Mouse (Mus musculus) CD4-positive, CD25-positive, alpha-beta regulatory T cell, adult 2 months (primary cell): ENCODE results near the gene Mllt10.
"Not testable (repeated sequence)": the region's sequence is repeated elsewhere in the genome, so short reads cannot be mapped to it uniquely, and the experiment has no call there.

Source experiments
- DNase-seq: peaks from one replicate; pipeline ENCODE4 v3.0.0-alpha.2; 2012; ENCODE audit warnings: low read depth, low spot score

The Mllt10 gene

GRCm38 (mm10) chr2:18087695-18088094 is 32.7 kb downstream of the Mllt10 start:
- DNase-seq, result not testable (repeated sequence)

- no peak for DNase-seq
Measured at GRCm38 (mm10) chr2:18093858-18094257, 38.8 kb downstream of the Mllt10 start.

- peak; percentile 8 for DNase-seq
Measured at GRCm38 (mm10) chr2:18094319-18094718, 39.3 kb downstream of the Mllt10 start.

- DNase-seq, result peak; percentile 28
Measured at GRCm38 (mm10) chr2:18095804-18096203, 40.8 kb downstream of the Mllt10 start.

GRCm38 (mm10) chr2:18100914-18101313 is 45.9 kb downstream of the Mllt10 start:
- peak; percentile 58 for DNase-seq

- DNase-seq, result no peak
Measured at GRCm38 (mm10) chr2:18107561-18107960, 52.5 kb downstream of the Mllt10 start.

GRCm38 (mm10) chr2:18108214-18108613 is 53.2 kb downstream of the Mllt10 start:
- no peak for DNase-seq

GRCm38 (mm10) chr2:18111411-18111810 is 56.4 kb downstream of the Mllt10 start:
- no peak for DNase-seq

GRCm38 (mm10) chr2:18116432-18116831 is 61.4 kb downstream of the Mllt10 start:
- no peak for DNase-seq

GRCm38 (mm10) chr2:18138131-18138530 is 83.1 kb downstream of the Mllt10 start:
- no peak for DNase-seq

GRCm38 (mm10) chr2:18139646-18140045 is 84.6 kb downstream of the Mllt10 start:
- no peak for DNase-seq

GRCm38 (mm10) chr2:18156131-18156530 is 101.1 kb downstream of the Mllt10 start:
- no peak for DNase-seq

- DNase-seq, result no peak
Measured at GRCm38 (mm10) chr2:18159426-18159825, 104.4 kb downstream of the Mllt10 start.

- no peak for DNase-seq
Measured at GRCm38 (mm10) chr2:18160992-18161391, 106.0 kb downstream of the Mllt10 start.

- no peak for DNase-seq
Measured at GRCm38 (mm10) chr2:18165511-18165910, 110.5 kb downstream of the Mllt10 start.

- no peak for DNase-seq
Measured at GRCm38 (mm10) chr2:18169174-18169948, 114.3 kb downstream of the Mllt10 start.

GRCm38 (mm10) chr2:18175234-18175633 is 120.2 kb downstream of the Mllt10 start:
- DNase-seq, result no peak

GRCm38 (mm10) chr2:18176235-18176634 is 121.2 kb downstream of the Mllt10 start:
- DNase-seq, result no peak

GRCm38 (mm10) chr2:18180323-18180722 is 125.3 kb downstream of the Mllt10 start:
- DNase-seq, result no peak

- DNase-seq, result no peak
Measured at GRCm38 (mm10) chr2:18181631-18182030, 126.6 kb downstream of the Mllt10 start.

GRCm38 (mm10) chr2:18183079-18183478 is 128.0 kb downstream of the Mllt10 start:
- no peak for DNase-seq

- DNase-seq, result no peak
Measured at GRCm38 (mm10) chr2:18188367-18188766, 133.3 kb downstream of the Mllt10 start.

- no peak for DNase-seq
Measured at GRCm38 (mm10) chr2:18195285-18195684, 140.2 kb downstream of the Mllt10 start.
